Mouse (Mus musculus) spleen, postnatal 36 days (tissue): ENCODE measurements at regions not wholly inside any gene's neighbourhood (a gene's known extent, or its start where the extent isn't known, plus 50 kb on each side); places are given as distances from the start of the nearest gene placed in this dataset.

ENCODE experiments used
- DNase-seq, 2 experiments: peaks; one replicate each; pipeline ENCODE4 v3.0.0; 2022; ENCODE audit warnings: low spot score in 2 of 2, mixed read lengths in 1 of 2

- no peak for DNase-seq
Observed at GRCm38 (mm10) chr12:80018086-80018485, 94.7 kb downstream of the Zfp36l1 start.

DNA sequence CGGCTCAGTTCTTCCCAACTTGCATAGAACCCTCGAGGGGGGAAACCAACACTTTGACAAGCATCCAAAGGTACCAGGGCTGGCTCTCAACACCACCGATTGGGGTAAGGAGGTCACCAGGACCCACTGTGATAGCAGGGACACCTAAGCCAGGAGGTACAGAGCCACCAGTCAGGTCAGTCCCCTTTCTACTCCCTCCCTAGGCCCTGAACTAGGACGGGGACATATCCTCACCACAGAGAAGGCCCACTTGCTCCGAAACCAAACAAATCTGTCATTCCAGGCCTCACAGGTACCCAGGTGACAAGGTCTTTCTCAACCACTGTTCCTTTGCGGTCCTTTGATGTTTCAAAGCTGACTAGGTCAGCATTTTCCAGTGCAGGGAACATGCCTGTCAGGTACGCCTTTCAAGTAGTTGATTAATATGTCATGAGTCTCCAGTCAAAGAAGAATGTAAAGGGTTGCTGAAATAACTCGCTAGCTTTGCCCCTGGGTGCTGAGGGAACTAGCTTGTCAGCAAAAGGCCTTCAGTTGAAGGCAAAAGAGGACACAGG lies 95.4 kb downstream of the Zfp36l1 start:
- DNase-seq = no peak

DNA sequence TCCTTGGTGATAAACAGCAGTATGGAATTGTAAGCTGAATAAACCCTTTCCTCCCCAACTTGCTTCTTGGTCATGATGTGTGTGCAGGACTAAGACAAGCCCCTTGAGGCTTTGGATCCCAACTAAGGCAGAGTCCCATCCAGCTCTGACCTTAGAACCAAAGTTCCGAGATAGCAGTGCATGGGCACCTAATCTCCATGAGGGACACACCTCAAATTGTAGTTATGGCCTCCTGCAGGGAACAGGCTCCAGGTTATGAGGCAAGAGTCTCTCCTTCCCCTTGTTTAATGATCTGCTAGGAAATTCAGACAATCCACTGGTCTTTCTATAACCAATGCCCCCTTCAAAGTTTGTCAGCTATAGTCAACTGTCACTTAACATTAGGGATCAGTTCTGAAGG lies 96.9 kb downstream of the Zfp36l1 start:
- no peak for DNase-seq

- DNase-seq = no peak
Observed at GRCm38 (mm10) chr12:80014598-80014983, 98.2 kb downstream of the Zfp36l1 start.

DNA sequence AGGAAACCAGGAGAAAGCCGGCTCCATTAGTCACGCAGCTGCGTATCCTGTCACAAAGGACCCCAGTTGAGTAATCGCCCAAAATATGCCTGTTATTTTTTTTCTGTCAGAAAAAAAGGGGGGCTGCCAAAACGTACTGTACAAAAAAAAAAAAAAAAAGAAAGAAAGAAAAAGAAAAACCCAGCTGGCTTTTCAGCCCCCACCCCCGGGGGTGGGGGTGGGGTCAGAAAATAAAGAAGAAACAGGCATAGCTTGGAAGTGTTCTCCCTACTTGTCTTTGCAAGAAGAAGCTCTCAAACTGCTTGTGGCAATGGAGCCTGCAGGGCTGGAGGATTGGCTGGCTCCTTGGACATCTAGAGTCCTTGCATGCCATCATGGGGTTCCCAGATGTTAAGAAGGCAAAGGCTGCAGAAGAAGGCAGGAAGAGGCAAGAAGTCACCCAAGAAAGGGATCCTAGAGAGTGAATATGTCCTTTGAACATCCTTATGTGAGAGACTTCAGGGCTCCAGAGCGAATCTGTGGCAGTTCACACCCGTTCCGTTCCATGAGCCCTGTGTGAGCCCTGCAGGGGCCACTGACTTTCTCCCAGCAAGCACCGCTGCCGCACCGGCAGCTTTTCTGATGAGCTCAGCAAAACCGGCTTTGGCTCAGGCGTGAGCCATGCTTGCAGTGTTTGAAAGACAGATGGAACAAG lies 98.8 kb downstream of the Zfp36l1 start:
- peak; percentile 70 for DNase-seq

GRCm38 (mm10) chr12:80013577-80013903 lies 99.3 kb downstream of the Zfp36l1 start:
- DNase-seq = no peak

DNA sequence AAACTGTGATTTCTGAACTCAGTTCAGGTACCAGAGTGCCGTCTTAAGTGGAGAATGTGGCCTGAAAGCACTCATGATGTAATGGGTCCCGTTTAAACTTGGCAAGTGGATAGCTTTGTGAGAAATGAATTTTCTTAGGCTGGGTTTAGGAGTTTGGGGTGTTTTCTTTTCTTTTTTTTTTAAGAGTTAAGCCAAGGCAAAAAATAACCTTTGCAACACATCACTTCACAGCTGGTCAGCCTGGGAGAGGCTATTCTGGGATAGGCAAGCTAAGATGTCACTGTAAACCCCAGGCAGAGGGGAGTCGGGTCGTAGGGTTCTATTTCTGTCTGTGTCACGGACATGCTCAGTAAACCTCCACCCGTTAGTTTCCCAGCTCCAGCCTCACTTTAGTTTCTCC lies 100.9 kb downstream of the Zfp36l1 start:
- DNase-seq = no peak

DNA sequence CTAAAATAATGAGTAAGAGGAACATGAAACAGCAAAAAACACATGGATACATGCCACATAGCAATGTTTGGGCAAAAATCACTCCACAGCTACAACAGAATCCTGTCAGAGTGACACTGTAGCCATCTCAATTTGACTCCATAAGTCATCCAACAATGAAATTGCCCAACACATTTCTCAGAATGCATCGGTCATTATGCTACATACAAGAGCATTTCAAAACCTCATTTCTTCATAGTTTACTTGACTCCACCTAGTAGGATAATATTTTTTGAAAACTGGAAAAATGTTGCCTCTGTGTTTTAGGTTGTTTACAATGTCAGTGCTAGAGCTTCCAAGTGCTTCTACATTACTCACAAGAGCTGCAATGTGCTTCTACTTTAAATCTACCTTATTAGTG lies 101.9 kb downstream of the Zfp36l1 start:
- no peak for DNase-seq

- no peak for DNase-seq
Observed at GRCm38 (mm10) chr12:80010220-80010619, 102.6 kb downstream of the Zfp36l1 start.

GRCm38 (mm10) chr12:80007849-80008248 lies 105.0 kb downstream of the Zfp36l1 start:
- no peak for DNase-seq

DNA sequence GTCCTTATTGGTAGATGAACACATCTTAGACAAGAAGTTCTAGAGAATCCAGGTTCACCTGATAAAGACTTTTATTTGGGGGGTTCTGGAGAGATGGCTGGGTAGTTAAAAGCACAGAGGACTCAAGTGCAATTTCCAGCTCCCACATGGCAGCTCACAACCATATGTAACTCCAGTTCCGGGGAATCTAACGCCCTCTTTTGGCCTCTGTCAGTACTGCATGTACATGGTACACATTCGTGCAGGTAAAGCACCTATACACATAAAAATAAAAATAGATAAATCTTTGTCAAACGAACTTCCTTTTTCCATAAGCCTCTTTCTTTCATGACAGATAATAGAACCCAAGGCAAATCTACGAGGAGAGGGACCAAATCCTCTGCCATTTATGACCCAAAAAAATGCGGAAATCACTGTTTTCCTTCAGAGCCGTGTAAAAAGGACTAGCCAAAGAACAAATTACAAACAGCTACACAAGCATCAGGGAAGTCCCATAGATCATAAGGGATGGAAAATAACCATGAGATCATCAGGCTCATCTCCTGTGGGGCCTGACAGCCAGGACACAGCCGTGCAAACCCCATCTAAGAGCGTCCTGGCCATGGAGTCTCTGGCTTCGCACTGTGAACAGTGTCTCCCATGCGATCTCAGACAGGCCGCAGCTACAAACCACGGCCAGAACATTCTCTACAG lies 107.4 kb downstream of the Zfp36l1 start:
- no peak for DNase-seq

GRCm38 (mm10) chr12:80004575-80004974 lies 108.2 kb downstream of the Zfp36l1 start:
- no peak for DNase-seq

DNA sequence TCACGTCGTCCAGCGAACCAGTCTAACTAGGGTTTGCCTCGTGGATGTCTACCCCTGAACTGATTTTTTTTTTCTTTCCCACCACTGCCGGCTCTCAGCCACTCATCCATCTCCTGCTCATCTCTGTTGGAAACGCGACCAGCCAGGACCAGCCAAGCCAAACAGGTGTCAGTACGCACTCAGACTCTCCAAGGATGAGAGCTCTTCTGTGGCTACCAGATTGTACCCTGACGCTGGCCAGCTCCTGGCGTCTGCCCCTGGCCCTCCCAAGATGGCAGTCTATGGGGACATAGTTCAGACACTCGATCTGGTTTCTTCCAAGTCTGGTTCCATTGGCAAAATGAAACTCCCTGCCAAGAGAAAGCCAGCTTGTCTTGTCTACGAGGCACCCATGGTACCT lies 109.3 kb downstream of the Zfp36l1 start:
- no peak for DNase-seq

DNA sequence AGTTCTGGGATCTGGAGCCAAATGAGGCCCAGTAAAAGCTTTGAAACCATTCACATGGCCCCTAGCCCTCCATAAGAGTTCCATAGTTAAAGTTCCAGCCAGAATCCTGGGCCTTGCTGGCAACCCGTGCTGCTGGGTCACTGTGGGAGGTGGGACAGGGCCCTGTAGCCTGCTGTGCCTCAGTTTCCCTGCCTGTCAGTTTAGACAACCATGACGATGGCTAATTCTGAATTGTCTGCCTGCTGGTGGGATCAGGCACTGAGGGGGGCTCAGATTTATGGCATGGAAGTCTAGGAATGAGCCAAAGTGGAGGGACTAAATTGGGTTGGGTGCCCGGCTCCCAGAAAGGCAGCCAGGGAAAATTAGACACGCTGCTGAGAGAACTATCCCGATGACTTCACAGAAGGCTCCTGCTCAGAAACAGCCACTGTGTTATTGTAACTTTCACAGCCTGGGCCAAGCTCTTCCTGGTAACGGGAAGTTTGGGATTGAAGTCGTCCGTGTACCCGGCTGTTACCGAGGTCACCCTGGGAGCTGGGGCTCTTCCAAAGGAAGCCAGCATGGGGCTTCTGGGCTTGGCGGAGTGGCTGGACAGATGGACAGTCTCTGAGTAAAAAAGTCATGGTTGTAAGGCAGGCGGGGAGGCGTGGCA lies 110.2 kb downstream of the Zfp36l1 start:
- DNase-seq = no peak

GRCm38 (mm10) chr12:80001794-80002193 lies 111.0 kb downstream of the Zfp36l1 start:
- peak; percentile 82 to 87 for DNase-seq

DNA sequence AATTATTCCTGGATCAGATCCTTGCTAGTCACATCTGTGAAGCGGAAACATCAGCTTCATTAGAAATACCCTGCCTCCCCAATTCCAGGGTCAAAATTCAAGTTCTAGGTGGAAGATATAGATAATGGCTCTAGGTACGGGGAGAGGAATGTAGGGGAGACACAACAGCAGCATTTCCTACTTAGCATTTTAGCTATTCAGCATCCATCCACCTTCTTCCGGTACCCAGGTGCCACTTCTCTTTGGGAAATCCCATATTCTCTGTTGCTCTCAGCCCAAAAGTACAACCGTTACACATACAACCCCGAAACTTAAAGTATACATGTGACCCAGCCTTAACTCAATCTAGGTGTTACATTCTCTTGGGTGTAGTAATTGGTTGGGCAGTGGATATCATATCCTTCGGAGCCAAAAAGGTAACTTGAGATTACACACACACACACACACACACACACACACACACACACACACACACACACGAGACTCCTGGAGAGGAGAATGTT lies 112.9 kb downstream of the Zfp36l1 start:
- no peak for DNase-seq

DNA sequence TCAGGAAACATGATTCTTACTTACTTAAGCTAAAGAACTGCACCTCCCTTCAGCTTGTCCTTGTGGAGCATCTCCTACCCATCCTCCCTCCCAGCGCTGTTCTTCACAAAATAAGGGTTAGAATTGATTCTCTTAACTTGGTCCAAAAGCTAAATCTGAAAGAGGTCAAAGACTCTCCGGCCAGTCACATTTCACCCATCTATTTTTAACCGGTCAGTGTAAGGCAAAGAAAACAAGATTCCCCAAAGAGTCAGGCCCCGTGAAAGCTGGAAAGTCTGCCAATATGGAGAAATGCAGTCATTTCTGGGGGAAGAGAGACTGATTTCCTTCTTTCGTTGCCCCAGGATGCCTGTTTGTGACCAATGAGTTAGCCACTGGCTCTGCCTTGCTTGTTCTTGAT lies 114.0 kb downstream of the Zfp36l1 start:
- no peak for DNase-seq

DNA sequence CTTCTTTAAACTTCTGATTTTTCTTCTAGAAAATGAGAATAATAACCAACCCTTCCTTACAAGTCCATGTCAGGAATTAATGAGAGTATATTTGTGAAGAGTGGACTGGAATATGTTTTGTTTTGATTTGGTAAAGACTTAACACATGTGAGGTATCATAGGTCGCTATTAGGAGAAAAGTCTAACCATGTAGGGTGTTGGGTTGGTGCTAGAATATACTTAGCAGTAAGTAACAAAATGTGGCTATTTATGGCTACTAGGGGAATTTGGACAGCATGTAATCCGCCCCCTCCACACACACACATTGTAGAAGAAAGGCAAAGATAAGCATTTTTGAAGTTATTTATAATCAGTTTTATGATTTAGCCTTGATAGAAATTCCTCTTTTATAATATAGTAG lies 114.5 kb downstream of the Zfp36l1 start:
- DNase-seq = no peak

GRCm38 (mm10) chr12:79997201-79997600 lies 115.6 kb downstream of the Zfp36l1 start:
- DNase-seq = no peak

- peak; percentile 65 to 66 for DNase-seq
Observed at GRCm38 (mm10) chr12:79995521-79996094, 117.2 kb downstream of the Zfp36l1 start.

DNA sequence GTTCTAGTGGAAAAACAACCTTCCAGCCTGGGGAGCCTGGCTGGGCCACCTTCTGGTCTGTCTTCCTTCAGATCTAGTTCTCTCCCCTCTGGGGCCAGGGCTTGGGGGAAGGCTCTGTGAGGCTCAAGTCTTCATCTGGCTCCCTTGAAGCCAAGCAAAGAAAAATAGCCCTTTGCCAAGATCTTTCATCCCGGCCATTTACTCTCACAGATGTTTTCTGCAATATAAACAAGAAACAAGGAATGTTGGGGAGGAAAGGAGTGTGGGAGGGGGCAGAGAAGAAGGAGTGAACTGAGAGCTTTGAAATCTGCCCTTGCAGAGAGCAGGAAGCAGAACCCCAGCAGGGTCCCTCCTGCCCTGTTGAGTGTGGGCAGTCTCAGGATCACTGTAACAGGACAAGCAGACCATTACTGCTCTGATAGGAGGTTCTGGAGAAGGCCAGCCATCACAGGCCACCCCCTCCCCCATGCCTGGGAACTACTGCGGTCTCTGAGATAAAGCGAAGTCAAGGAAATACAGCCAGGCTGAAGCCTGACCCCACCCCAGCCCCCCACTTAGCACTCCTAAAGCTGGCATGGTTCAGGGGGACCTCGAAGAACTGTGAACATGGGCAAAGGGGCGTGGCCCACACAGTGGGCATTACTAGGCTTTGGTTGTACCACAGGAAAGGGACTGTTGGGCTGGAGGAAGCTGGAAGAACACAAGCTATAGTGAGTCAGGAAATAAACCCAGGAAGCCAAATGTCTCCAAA lies 118.8 kb downstream of the Zfp36l1 start:
- DNase-seq = no peak

GRCm38 (mm10) chr12:79991279-79991678 lies 121.5 kb downstream of the Zfp36l1 start:
- DNase-seq = no peak
